ENCODE assay signal across 11 mouse cellular contexts in genomic region chr4:114516651-114517050, GRCm38 (mm10).
DNase-seq lines count a peak whose midpoint lies in the region; ATAC-seq and TF ChIP-seq lines count a peak whose summit lies in the region.
"Had no signal": no experiment of that assay in that cellular context is flagged by ENCODE, and none has a peak within 500 bp of the region (broad histone marks: within the 10 kb centered on the region; RNA-seq: fewer than 3 reads in every experiment).

No protein-coding gene starts in this region.

- peak; percentile 52; the same call in 1 of the 2 replicates for ATAC-seq in hindbrain, embryonic 16.5 days
- ATAC-seq in hindbrain, embryonic 14.5 days (ENCODE audit: low FRiP score) = no peak
- peak; percentile 50; the same call in 1 of the 2 replicates for ATAC-seq in embryonic facial prominence, embryonic 14.5 days (ENCODE audit: low read depth)
- no peak; the same call in 1 of the 2 replicates for ATAC-seq in limb, embryonic 11.5 days (ENCODE audit: insufficient number of reproducible peaks, low FRiP score, low TSS enrichment, low read depth)
- no peak for ATAC-seq in forebrain, embryonic 13.5 days
- no peak for ATAC-seq in inflammation-experienced regulatory T-cells, adult 6 months

- H3K36me3 ChIP-seq in hindbrain, embryonic 16.5 days (ENCODE audit: control insufficient read depth, insufficient read depth, low read length) = no peaks in the 10 kb centered on the region
- H3K36me3 ChIP-seq in hindbrain, embryonic 14.5 days (replicated peaks; ENCODE audit: control insufficient read depth, insufficient read depth) = no peaks in the 10 kb centered on the region
- no peaks in the 10 kb centered on the region for H3K36me3 ChIP-seq in embryonic facial prominence, embryonic 14.5 days (ENCODE audit: control insufficient read depth, insufficient read depth, low read length)
- no peaks in the 10 kb centered on the region for H3K36me3 ChIP-seq in limb, embryonic 11.5 days (ENCODE audit: control insufficient read depth, insufficient read depth, low read length)
- no peaks in the 10 kb centered on the region for H3K36me3 ChIP-seq in forebrain, embryonic 13.5 days (ENCODE audit: poor library complexity, severe bottlenecking)

- no peaks in the 10 kb centered on the region for H3K9me3 ChIP-seq in hindbrain, embryonic 16.5 days (ENCODE audit: control insufficient read depth, low read length)
- no peaks in the 10 kb centered on the region for H3K9me3 ChIP-seq in hindbrain, embryonic 14.5 days (ENCODE audit: control insufficient read depth, low read length)
- no peaks in the 10 kb centered on the region for H3K9me3 ChIP-seq in embryonic facial prominence, embryonic 14.5 days (ENCODE audit: control insufficient read depth, low read length)
- no peaks in the 10 kb centered on the region for H3K9me3 ChIP-seq in limb, embryonic 11.5 days (ENCODE audit: control insufficient read depth, low read length)
- no peaks in the 10 kb centered on the region for H3K9me3 ChIP-seq in forebrain, embryonic 13.5 days (replicated peaks)

- no peak for TF ChIP-seq POLR2A in brain, embryonic 14.5 days (IDR thresholded peaks at IDR 0.05; ENCODE audit: borderline replicate concordance, extremely low read depth, insufficient read depth, insufficient read length, poor library complexity, severe bottlenecking)

- H3K9ac ChIP-seq in hindbrain, embryonic 16.5 days (ENCODE audit: low read depth, low read length) = no peak overlapping the region
- H3K9ac ChIP-seq in hindbrain, embryonic 14.5 days = no peak overlapping the region
- no peak overlapping the region for H3K9ac ChIP-seq in embryonic facial prominence, embryonic 14.5 days (ENCODE audit: low read depth, low read length)
- no peak overlapping the region for H3K9ac ChIP-seq in limb, embryonic 11.5 days (ENCODE audit: low read length)
- H3K9ac ChIP-seq in forebrain, embryonic 13.5 days = no peak overlapping the region
- H3K9ac ChIP-seq: liver, embryonic 14.5 days had no signal

- DNase-seq in hindbrain, embryonic 14.5 days (ENCODE audit: low spot score) = no peak
- DNase-seq in brain, embryonic 14.5 days (ENCODE audit: low read depth) = peak; percentile 44
- DNase-seq in embryonic facial prominence, embryonic 14.5 days (ENCODE audit: low spot score) = peak; percentile 61
- DNase-seq in limb, embryonic 11.5 days (ENCODE audit: low spot score) = peak; percentile 68
- DNase-seq in ovary, postnatal 14 days (ENCODE audit: low spot score) = no peak
- DNase-seq: cerebellum, adult 11 months; right cerebral cortex, adult 18-20 months had no signal

- no peaks in the 10 kb centered on the region for H3K27me3 ChIP-seq in hindbrain, embryonic 16.5 days (replicated peaks; ENCODE audit: control insufficient read depth, insufficient read depth, low read length)
- H3K27me3 ChIP-seq in hindbrain, embryonic 14.5 days (ENCODE audit: control insufficient read depth, insufficient read depth, low read length) = no peaks in the 10 kb centered on the region
- no peaks in the 10 kb centered on the region for H3K27me3 ChIP-seq in embryonic facial prominence, embryonic 14.5 days (replicated peaks; ENCODE audit: control insufficient read depth, insufficient read depth, low read length)
- H3K27me3 ChIP-seq in limb, embryonic 11.5 days (ENCODE audit: control insufficient read depth, insufficient read depth, low read length) = no peaks in the 10 kb centered on the region
- no peaks in the 10 kb centered on the region for H3K27me3 ChIP-seq in forebrain, embryonic 13.5 days

- no peak overlapping the region for H3K4me3 ChIP-seq in hindbrain, embryonic 16.5 days (ENCODE audit: low read length)
- no peak overlapping the region for H3K4me3 ChIP-seq in hindbrain, embryonic 14.5 days (replicated peaks; ENCODE audit: low read length)
- no peak overlapping the region for H3K4me3 ChIP-seq in embryonic facial prominence, embryonic 14.5 days (ENCODE audit: low read depth, low read length)
- no peak overlapping the region for H3K4me3 ChIP-seq in limb, embryonic 11.5 days (ENCODE audit: low read depth, low read length)
- H3K4me3 ChIP-seq in forebrain, embryonic 13.5 days = no peak overlapping the region

- H3K4me1 ChIP-seq in hindbrain, embryonic 16.5 days (ENCODE audit: control insufficient read depth, insufficient read depth, low read depth, low read length) = no peaks in the 10 kb centered on the region
- no peaks in the 10 kb centered on the region for H3K4me1 ChIP-seq in hindbrain, embryonic 14.5 days (replicated peaks; ENCODE audit: control insufficient read depth, insufficient read depth, low read length)
- peaks cover 24% of the 10 kb centered on the region for H3K4me1 ChIP-seq in embryonic facial prominence, embryonic 14.5 days (ENCODE audit: control insufficient read depth, insufficient read depth, low read length)
- peaks cover 6% of the 10 kb centered on the region for H3K4me1 ChIP-seq in limb, embryonic 11.5 days (ENCODE audit: control insufficient read depth, insufficient read depth, low read length)
- 0 out of 2 replicates have a peak, but pooled peaks cover 5% of the 10 kb centered on the region for H3K4me1 ChIP-seq in forebrain, embryonic 13.5 days

- 39% methylated on average over 4 of the region's 4 CpGs for WGBS in hindbrain, embryonic 16.5 days
- 41% methylated on average over 4 of the region's 4 CpGs for WGBS in hindbrain, embryonic 14.5 days
- 30% methylated on average over 4 of the region's 4 CpGs for WGBS in embryonic facial prominence, embryonic 14.5 days
- 18% methylated on average over 4 of the region's 4 CpGs for WGBS in limb, embryonic 11.5 days
- 24% methylated on average over 4 of the region's 4 CpGs for WGBS in forebrain, embryonic 13.5 days

- H3K4me2 ChIP-seq in hindbrain, embryonic 16.5 days (ENCODE audit: low read length) = no peak overlapping the region
- H3K4me2 ChIP-seq in hindbrain, embryonic 14.5 days (replicated peaks) = no peak overlapping the region
- H3K4me2 ChIP-seq in embryonic facial prominence, embryonic 14.5 days (ENCODE audit: low read depth, low read length) = no peak overlapping the region
- H3K4me2 ChIP-seq in limb, embryonic 11.5 days (ENCODE audit: low read depth, severe bottlenecking) = no peak overlapping the region
- no peak overlapping the region for H3K4me2 ChIP-seq in forebrain, embryonic 13.5 days

- no peak overlapping the region for H3K27ac ChIP-seq in hindbrain, embryonic 16.5 days (ENCODE audit: low read depth, low read length)
- H3K27ac ChIP-seq in hindbrain, embryonic 14.5 days = no peak overlapping the region
- H3K27ac ChIP-seq in embryonic facial prominence, embryonic 14.5 days (replicated peaks; ENCODE audit: low read depth, low read length) = peak overlapping the region; percentile 76
- H3K27ac ChIP-seq in limb, embryonic 11.5 days (replicated peaks; ENCODE audit: low read depth, low read length) = no peak overlapping the region
- H3K27ac ChIP-seq in forebrain, embryonic 13.5 days = no peak overlapping the region
- H3K27ac ChIP-seq: liver, embryonic 14.5 days had no signal

- no peak for TF ChIP-seq CTCF in brain, embryonic 14.5 days (IDR thresholded peaks at IDR 0.05; ENCODE audit: borderline replicate concordance, extremely low read depth, insufficient read depth, insufficient read length)

Comparison
In these comparisons a context has a peak if more than half of its experiments do, and no peak if none do; other contexts are left out.
1. ATAC-seq: peak in hindbrain, embryonic 16.5 days (single experiment) and embryonic facial prominence, embryonic 14.5 days (single experiment); none in hindbrain, embryonic 14.5 days (single experiment), limb, embryonic 11.5 days (single experiment), forebrain, embryonic 13.5 days (single experiment) and inflammation-experienced regulatory T-cells, adult 6 months (single experiment).
2. DNase-seq: peak in brain, embryonic 14.5 days (single experiment), embryonic facial prominence, embryonic 14.5 days (single experiment) and limb, embryonic 11.5 days (single experiment); none in hindbrain, embryonic 14.5 days (single experiment) and ovary, postnatal 14 days (single experiment).